Mouse (Mus musculus) MEL (cell line): ENCODE data around the gene Oas1a. TPM values are rescaled to one million over a fixed set of nuclear protein-coding genes. Genes with fewer than 3 reads are reported as not detected.

Source experiments
- DNase-seq: peaks from one replicate; pipeline ENCODE4 v3.0.0; 2011; ENCODE audit warnings: low read depth, low spot score
- H3K27ac ChIP-seq: 2 replicates; pipeline ENCODE4 v1.5.1; 2012; ENCODE audit warnings: low read depth, mild to moderate bottlenecking, control low read depth, low read length, moderate library complexity; ENCODE audit not compliant: control insufficient read depth
- H3K27me3 ChIP-seq, 2 experiments: fragments of 150-350 bp in 1 of 2; sonication (generic) in 1 of 2; 2 replicates each; pipeline ENCODE4 v1.6.1; 2012; ENCODE audit warnings: low read length in 2 of 2, mild to moderate bottlenecking in 2 of 2, improper control_type of control experiment in 1 of 2, moderate library complexity in 1 of 2; ENCODE audit not compliant: insufficient read depth in 2 of 2, control insufficient read depth in 1 of 2
- H3K36me3 ChIP-seq, 2 experiments: 2 replicates each; pipeline ENCODE4 v1.6.1; 2012 to 2014; ENCODE audit warnings: low read length in 2 of 2, improper control_type of control experiment in 1 of 2, inconsistent platforms in 1 of 2, mild to moderate bottlenecking in 1 of 2; ENCODE audit not compliant: insufficient read depth in 2 of 2, control insufficient read depth in 1 of 2
- H3K4me1 ChIP-seq, 2 experiments: fragments of 150-350 bp in 1 of 2; sonication (generic) in 1 of 2; 2 replicates each; pipeline ENCODE4 v1.6.1; 2012; ENCODE audit warnings: low read length in 2 of 2, improper control_type of control experiment in 1 of 2, mild to moderate bottlenecking in 1 of 2; ENCODE audit not compliant: insufficient read depth in 2 of 2, control insufficient read depth in 1 of 2
- H3K4me3 ChIP-seq, 2 experiments: fragments of 150-350 bp in 1 of 2; sonication (generic) in 1 of 2; 2 replicates each; pipeline ENCODE4 v1.5.1; 2012; ENCODE audit warnings: low read depth in 2 of 2, low read length in 2 of 2, mild to moderate bottlenecking in 2 of 2, moderate library complexity in 2 of 2, control low read depth in 1 of 2, improper control_type of control experiment in 1 of 2; ENCODE audit not compliant: control insufficient read depth in 1 of 2, insufficient read depth in 1 of 2
- H3K79me2 ChIP-seq: 2 replicates; pipeline ENCODE4 v1.6.1; 2012; ENCODE audit warnings: mild to moderate bottlenecking, low read length, moderate library complexity; ENCODE audit not compliant: control insufficient read depth, poor library complexity, insufficient read depth
- H3K9ac ChIP-seq: 2 replicates; pipeline ENCODE4 v1.6.1; 2012; ENCODE audit warnings: low read depth, mild to moderate bottlenecking, control low read depth, low read length, moderate library complexity; ENCODE audit not compliant: control insufficient read depth, poor library complexity, severe bottlenecking
- H3K9me3 ChIP-seq: fragments of 150-350 bp; sonication (generic); replicated peaks from 2 replicates; pipeline ENCODE4 v1.6.1; 2012; ENCODE audit warnings: mild to moderate bottlenecking, low read length, improper control_type of control experiment, moderate library complexity; ENCODE audit not compliant: insufficient read depth
- CHD1 ChIP-seq: IDR thresholded peaks from 2 replicates; pipeline ENCODE4 v1.6.1; 2012; ENCODE audit warnings: low read depth, mild to moderate bottlenecking, inconsistent platforms, low read length, improper control_type of control experiment
- CTCF ChIP-seq, 3 experiments: IDR thresholded peaks in 2 of 3; conservative IDR thresholded peaks in 1 of 3; 2 replicates each; pipeline ENCODE4 v1.5.1; 2011 to 2012; ENCODE audit warnings: low read length in 3 of 3, low read depth in 2 of 3, mild to moderate bottlenecking in 2 of 3, improper control_type of control experiment in 1 of 3, inconsistent platforms in 1 of 3, mixed read lengths in 1 of 3, moderate library complexity in 1 of 3; ENCODE audit not compliant: control insufficient read depth in 1 of 3, insufficient read depth in 1 of 3, poor library complexity in 1 of 3, severe bottlenecking in 1 of 3
- E2F4 ChIP-seq: IDR thresholded peaks from 2 replicates; pipeline ENCODE4 v1.6.1; 2011; ENCODE audit warnings: low read depth, low read length, improper control_type of control experiment, borderline replicate concordance
- EP300 ChIP-seq, 2 experiments: IDR thresholded peaks; 2 replicates each; pipeline ENCODE4 v1.6.1; 2011; ENCODE audit warnings: improper control_type of control experiment in 2 of 2, low read length in 2 of 2, low read depth in 1 of 2, mild to moderate bottlenecking in 1 of 2
- ETS1 ChIP-seq: IDR thresholded peaks from 2 replicates; pipeline ENCODE4 v1.6.1; 2012; ENCODE audit warnings: low read depth, mild to moderate bottlenecking, inconsistent platforms, low read length, improper control_type of control experiment, moderate library complexity
- GATA1 ChIP-seq: IDR thresholded peaks from 2 replicates; pipeline ENCODE4 v1.6.1; 2011; ENCODE audit warnings: low read depth, low read length, improper control_type of control experiment
- HCFC1 ChIP-seq: IDR thresholded peaks from 2 replicates; pipeline ENCODE4 v1.6.1; 2012; ENCODE audit warnings: low read depth, mild to moderate bottlenecking, inconsistent platforms, low read length, improper control_type of control experiment, moderate library complexity
- KAT2A ChIP-seq: conservative IDR thresholded peaks from 2 replicates; pipeline ENCODE4 v1.6.1; 2012; ENCODE audit warnings: low read depth, low read length, improper control_type of control experiment, inconsistent platforms
- MAX ChIP-seq: IDR thresholded peaks from 2 replicates; pipeline ENCODE4 v1.6.1; 2011; ENCODE audit warnings: low read length, improper control_type of control experiment
- MEF2A ChIP-seq: IDR thresholded peaks from 2 replicates; pipeline ENCODE4 v1.6.1; 2014; ENCODE audit warnings: low read depth, mild to moderate bottlenecking, inconsistent platforms, low read length, improper control_type of control experiment; ENCODE audit not compliant: poor library complexity, insufficient replicate concordance, severe bottlenecking; ENCODE audit errors: extremely low read depth
- MXI1 ChIP-seq: IDR thresholded peaks from 2 replicates; pipeline ENCODE4 v1.6.1; 2011; ENCODE audit warnings: mild to moderate bottlenecking, low read depth, low read length, improper control_type of control experiment
- MYC ChIP-seq: IDR thresholded peaks from 2 replicates; pipeline ENCODE4 v1.6.1; 2011; ENCODE audit warnings: low read depth, mild to moderate bottlenecking, low read length, improper control_type of control experiment, moderate library complexity
- POLR2A ChIP-seq, 2 experiments: IDR thresholded peaks; 2 replicates each; pipeline ENCODE4 v1.6.1; 2011 to 2012; ENCODE audit warnings: low read length in 2 of 2, mild to moderate bottlenecking in 2 of 2, control low read depth in 1 of 2, improper control_type of control experiment in 1 of 2, low read depth in 1 of 2, moderate library complexity in 1 of 2; ENCODE audit not compliant: control insufficient read depth in 1 of 2, insufficient read depth in 1 of 2, poor library complexity in 1 of 2
- POLR2AphosphoS2 ChIP-seq: IDR thresholded peaks from 2 replicates; pipeline ENCODE4 v1.6.1; 2011; ENCODE audit warnings: low read length, improper control_type of control experiment
- RAD21 ChIP-seq: IDR thresholded peaks from 2 replicates; pipeline ENCODE4 v1.6.1; 2011; ENCODE audit warnings: mild to moderate bottlenecking, low read depth, low read length, improper control_type of control experiment
- SMC3 ChIP-seq: IDR thresholded peaks from 2 replicates; pipeline ENCODE4 v1.6.1; 2011; ENCODE audit warnings: low read depth, low read length, improper control_type of control experiment
- TAL1 ChIP-seq: IDR thresholded peaks from 2 replicates; pipeline ENCODE4 v1.6.1; 2012; ENCODE audit warnings: mild to moderate bottlenecking, inconsistent platforms, low read length, moderate library complexity, mixed read lengths
- TCF12 ChIP-seq: IDR thresholded peaks from 2 replicates; pipeline ENCODE4 v1.6.1; 2014; ENCODE audit warnings: low read depth, mild to moderate bottlenecking, inconsistent platforms, low read length, improper control_type of control experiment, moderate library complexity
- ZC3H11A ChIP-seq: IDR thresholded peaks from 2 replicates; pipeline ENCODE4 v1.6.1; 2012; ENCODE audit warnings: low read depth, mild to moderate bottlenecking, inconsistent platforms, low read length, improper control_type of control experiment
- ZKSCAN1 ChIP-seq: IDR thresholded peaks from 2 replicates; pipeline ENCODE4 v1.6.1; 2012; ENCODE audit warnings: low read depth, mild to moderate bottlenecking, inconsistent platforms, low read length, improper control_type of control experiment, moderate library complexity
- ZNF384 ChIP-seq: IDR thresholded peaks from 2 replicates; pipeline ENCODE4 v1.6.1; 2012; ENCODE audit warnings: low read depth, mild to moderate bottlenecking, inconsistent platforms, low read length, improper control_type of control experiment
- polyA plus RNA-seq, 2 experiments: library from polyadenylated mRNA; stranded (reverse) in 1 of 2; unstranded in 1 of 2; fragments of >175 nt in 1 of 2; fragments of >200 nt in 1 of 2; gene quantifications; 2 replicates each; pipeline versions ENCODE4 v1.2.1 to v1.2.4; 2012; ENCODE audit warnings: low replicate concordance in 2 of 2, low read depth in 1 of 2; ENCODE audit not compliant: insufficient read length in 2 of 2, insufficient read depth in 1 of 2, missing spikeins in 1 of 2
- total RNA-seq: library from RNA; depleted of rRNA; stranded (reverse); fragments of 300-350 nt; gene quantifications from 2 replicates; pipeline ENCODE4 v1.2.3, GENCODE M21; 2012

Oas1a gene
- total and polyA plus RNA-seq, 3 experiments = 0.15 to 0.17 TPM; not detected in 1

GRCm38 (mm10) chr5:120865336-120865860 is 41.9 kb downstream of the Oas1a start:
- H3K4me1 ChIP-seq = no peaks in the 10 kb centered on the region
- peak; percentile 9 for TF ChIP-seq RAD21
- TF ChIP-seq CTCF (IDR thresholded peaks at IDR 0.05 in 2 of 3, conservative IDR thresholded peaks at IDR 0.05 in 1 of 3; ENCODE audit: control insufficient read depth in 1 of 3, insufficient read depth in 1 of 3, low read depth in 2 of 3, low read length in 3 of 3, poor library complexity in 1 of 3, severe bottlenecking in 1 of 3) = peak in 2 of 3 experiments; percentile 31 to 54; a peak in 4 of 6 replicates
- no peak for TF ChIP-seq ZC3H11A
- TF ChIP-seq, all 39 proteins: peak for 2
- H3K27me3 ChIP-seq = no peaks in the 10 kb centered on the region
- no peaks in the 10 kb centered on the region for H3K9me3 ChIP-seq
- DNase-seq = peak; percentile 7
- no peaks in the 10 kb centered on the region for H3K36me3 ChIP-seq
- H3K27ac ChIP-seq = no peak overlapping the region
- H3K79me2 ChIP-seq = no peaks in the 10 kb centered on the region
- no peak overlapping the region for H3K4me3 ChIP-seq
- H3K9ac ChIP-seq = no peak overlapping the region

GRCm38 (mm10) chr5:120861121-120861520 is 46.2 kb downstream of the Oas1a start, which contains the start of gene Oas1h:
TSS of gene Oas1h (plus strand) at chr5:120861421.
- DNase-seq = no peak
- TF ChIP-seq ZC3H11A (no peak), TAL1 (no peak), RAD21 (no peak), TCF12 (no peak), MAX (no peak), E2F4 (no peak), ZNF384 (no peak), ETS1 (no peak), MXI1 (no peak), MEF2A (no peak), CTCF (IDR thresholded peaks at IDR 0.05 in 2 of 3, conservative IDR thresholded peaks at IDR 0.05 in 1 of 3; ENCODE audit: control insufficient read depth in 1 of 3, insufficient read depth in 1 of 3, low read depth in 2 of 3, low read length in 3 of 3, poor library complexity in 1 of 3, severe bottlenecking in 1 of 3) (no peak)
- Histone ChIP-seq H3K27me3 (no peaks in the 10 kb centered on the region), H3K79me2 (no peaks in the 10 kb centered on the region), H3K9ac (no peak within 1 kb of the TSS), H3K27ac (no peak within 1 kb of the TSS), H3K4me1 (no peaks in the 10 kb centered on the region), H3K4me3 (no peak within 1 kb of the TSS), H3K9me3 (no peaks in the 10 kb centered on the region), H3K36me3 (no peaks in the 10 kb centered on the region)

GRCm38 (mm10) chr5:120859241-120859640 is 48.1 kb downstream of the Oas1a start:
- H3K9ac ChIP-seq = no peak overlapping the region
- no peak overlapping the region for H3K4me3 ChIP-seq
- no peaks in the 10 kb centered on the region for H3K9me3 ChIP-seq
- no peak for DNase-seq
- H3K27me3 ChIP-seq = no peaks in the 10 kb centered on the region
- H3K4me1 ChIP-seq = no peaks in the 10 kb centered on the region
- no peaks in the 10 kb centered on the region for H3K79me2 ChIP-seq
- TF ChIP-seq ETS1 = no peak
- TF ChIP-seq HCFC1 = no peak
- TF ChIP-seq EP300 (IDR thresholded peaks at IDR 0.05; ENCODE audit: low read depth in 1 of 2, low read length in 2 of 2) = no peak
- TF ChIP-seq KAT2A = no peak
- no peak for TF ChIP-seq MEF2A
- TF ChIP-seq ZKSCAN1 = no peak
- TF ChIP-seq TAL1 = no peak
- TF ChIP-seq MYC = no peak
- TF ChIP-seq ZNF384 = no peak
- no peak for TF ChIP-seq SMC3
- TF ChIP-seq GATA1 = no peak
- TF ChIP-seq POLR2A (IDR thresholded peaks at IDR 0.05; ENCODE audit: control insufficient read depth in 1 of 2, insufficient read depth in 1 of 2, low read depth in 1 of 2, low read length in 2 of 2, poor library complexity in 1 of 2) = no peak
- TF ChIP-seq CHD1 = no peak
- TF ChIP-seq POLR2AphosphoS2 = no peak
- TF ChIP-seq, all 39 proteins: peak for 0
- Histone ChIP-seq H3K27ac (no peak overlapping the region), H3K36me3 (no peaks in the 10 kb centered on the region)
